Mouse (Mus musculus): Measurements from ENCODE around the gene Rpl36al. TPM values are rescaled to one million over a fixed set of nuclear protein-coding genes. Genes with fewer than 3 reads are reported as not detected.
A peak's percentile ranks its signal among the peaks of the same experiment; 100 is the strongest.
"Not testable (repeated sequence)": the region's sequence is repeated elsewhere in the genome, so short reads cannot be mapped to it uniquely, and the experiment has no call there.

Gene Rpl36al
- polyA plus RNA-seq, 1 experiment from 2014 or later: 768 TPM

- ATAC-seq (replicated peaks; ENCODE audit: low FRiP score, low read depth): no peak
- no peak for TF ChIP-seq CTCF (IDR thresholded peaks at IDR 0.05; ENCODE audit: low read depth)
Measured at GRCm38 (mm10) chr12:69171307-69171706, 12.6 kb downstream of the Rpl36al start.

DNA sequence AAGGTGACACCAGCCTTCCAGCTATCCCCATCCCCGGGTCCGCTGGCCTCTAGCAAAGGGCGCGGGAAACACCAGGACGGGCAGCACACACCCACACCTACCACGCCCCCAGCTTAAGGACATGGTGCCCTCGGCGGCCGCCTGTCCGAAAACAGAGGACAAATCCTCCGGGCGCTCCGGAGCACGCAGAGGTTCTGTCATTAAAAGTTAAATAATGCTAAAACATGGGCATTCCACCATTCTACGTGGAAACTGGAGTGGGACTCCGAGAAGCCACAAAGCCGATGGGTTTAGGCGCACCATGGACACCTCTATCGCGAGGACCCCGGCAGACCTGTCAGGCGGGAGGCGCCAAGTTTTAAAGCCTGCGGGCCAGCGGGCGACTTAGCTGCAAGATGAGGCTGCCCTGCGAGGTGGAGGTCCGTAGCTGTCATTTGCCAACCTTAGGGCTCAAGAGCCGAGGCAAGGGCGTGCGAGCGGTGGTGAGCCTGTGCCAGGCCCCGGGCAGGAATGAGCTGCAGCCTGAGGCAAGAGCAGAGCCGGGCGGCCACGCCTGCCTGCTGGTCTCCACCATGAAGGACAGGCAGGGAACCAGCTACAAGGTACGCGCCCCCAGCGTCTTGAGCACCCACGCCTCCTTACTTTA lies 15.3 kb downstream of the Rpl36al start, which contains the start of gene Lrr1:
TSS of gene Lrr1 (plus strand) at position 354 of the 646 bp plus-strand sequence.
- peak; percentile 88 for ATAC-seq (replicated peaks; ENCODE audit: low FRiP score, low read depth)
- no peak for TF ChIP-seq CTCF (IDR thresholded peaks at IDR 0.05; ENCODE audit: low read depth)

More at GRCm38 (mm10) chr12:69171307-69171706, 12.6 kb downstream of the Rpl36al start:
- DNase-seq (ENCODE audit: low spot score): no peak
- no peak overlapping the region for H3K27ac ChIP-seq
- H3K4me1 ChIP-seq (replicated peaks; ENCODE audit: insufficient read depth, low read length): 0 out of 2 replicates have a peak, but pooled peaks cover 9% of the 10 kb centered on the region
- WGBS: 88% methylated on average over 2 of the region's 2 CpGs
- 0 out of 2 replicates have a peak, but pooled peaks cover 4% of the 10 kb centered on the region for H3K36me3 ChIP-seq (ENCODE audit: insufficient read depth, low read length)
- H3K9me3 ChIP-seq (replicated peaks; ENCODE audit: low read length): no peaks in the 10 kb centered on the region
- no peaks in the 10 kb centered on the region for H3K27me3 ChIP-seq (ENCODE audit: insufficient read depth, low read length)
- H3K4me2 ChIP-seq (ENCODE audit: low read length): no peak overlapping the region
- no peak overlapping the region for H3K9ac ChIP-seq (ENCODE audit: low read depth, low read length)
- no peak overlapping the region for H3K4me3 ChIP-seq (replicated peaks; ENCODE audit: low read depth, low read length)

GRCm38 (mm10) chr12:69167656-69168460 lies 16.0 kb downstream of the Rpl36al start:
- Histone ChIP-seq H3K4me1 (replicated peaks; ENCODE audit: insufficient read depth, low read length) (0 out of 2 replicates have a peak, but pooled peaks cover 9% of the 10 kb centered on the region), H3K27me3 (ENCODE audit: insufficient read depth, low read length) (no peaks in the 10 kb centered on the region), H3K9ac (ENCODE audit: low read depth, low read length) (peak overlapping the region; percentile 67), H3K4me2 (ENCODE audit: low read length) (peak overlapping the region; percentile 97), H3K36me3 (ENCODE audit: insufficient read depth, low read length) (no peaks in the 10 kb centered on the region), H3K9me3 (replicated peaks; ENCODE audit: low read length) (no peaks in the 10 kb centered on the region), H3K4me3 (replicated peaks; ENCODE audit: low read depth, low read length) (peak overlapping the region; percentile 73), H3K27ac (peak overlapping the region; percentile 55; the same call in 1 of the 2 replicates)
- 8% methylated on average over 18 of the region's 18 CpGs for WGBS
- ATAC-seq (replicated peaks; ENCODE audit: low FRiP score, low read depth) (no peak), DNase-seq (ENCODE audit: low spot score) (no peak)
- no peak for TF ChIP-seq CTCF (IDR thresholded peaks at IDR 0.05; ENCODE audit: low read depth)

More for the DNA sequence above, 15.3 kb downstream of the Rpl36al start, which contains the start of gene Lrr1:
- Histone ChIP-seq H3K27ac (peak within 1 kb of the TSS; percentile 55; the same call in 1 of the 2 replicates), H3K9me3 (replicated peaks; ENCODE audit: low read length) (no peaks in the 10 kb centered on the region), H3K4me3 (replicated peaks; ENCODE audit: low read depth, low read length) (peak within 1 kb of the TSS; percentile 73), H3K27me3 (ENCODE audit: insufficient read depth, low read length) (no peaks in the 10 kb centered on the region), H3K4me1 (replicated peaks; ENCODE audit: insufficient read depth, low read length) (0 out of 2 replicates have a peak, but pooled peaks cover 9% of the 10 kb centered on the region), H3K9ac (ENCODE audit: low read depth, low read length) (peak within 1 kb of the TSS; percentile 67), H3K36me3 (ENCODE audit: insufficient read depth, low read length) (no peaks in the 10 kb centered on the region), H3K4me2 (ENCODE audit: low read length) (peak within 1 kb of the TSS; percentile 97)
- peak; percentile 91 for DNase-seq (ENCODE audit: low spot score)
- WGBS: under 1% methylated on average over 40 of the region's 40 CpGs

DNA sequence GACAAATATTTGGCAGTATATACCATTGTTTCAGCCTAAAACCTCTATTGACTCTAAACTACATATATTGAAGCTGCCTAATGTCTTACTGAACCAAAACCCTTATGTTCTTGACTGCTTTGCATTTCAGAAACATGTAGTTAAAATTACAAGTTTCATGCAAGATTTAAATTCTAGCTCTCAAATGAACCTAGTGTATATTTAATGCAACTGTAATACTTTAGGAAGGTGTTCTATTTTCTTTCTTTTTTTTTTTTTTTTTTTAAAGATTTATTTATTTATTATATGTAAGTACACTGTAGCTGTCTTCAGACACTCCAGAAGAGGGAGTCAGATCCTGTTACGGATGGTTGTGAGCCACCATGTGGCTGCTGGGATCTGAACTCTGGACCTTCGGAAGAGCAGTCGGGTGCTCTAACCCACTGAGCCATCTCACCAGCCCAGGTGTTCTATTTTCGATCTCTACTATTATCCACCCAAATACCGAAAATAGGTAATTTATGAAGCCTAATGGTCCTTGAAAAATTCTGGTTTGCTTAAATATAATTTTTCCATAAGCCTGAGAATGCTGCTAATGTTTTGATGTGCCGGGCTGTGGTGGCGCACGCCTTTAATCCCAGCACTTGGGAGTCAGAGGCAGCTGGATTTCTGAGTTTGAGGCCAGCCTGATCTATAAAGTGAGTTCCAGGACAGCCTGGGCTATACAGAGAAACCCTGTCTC lies 16.9 kb downstream of the Rpl36al start:
- H3K4me2 ChIP-seq (ENCODE audit: low read length); H3K4me1 ChIP-seq (replicated peaks; ENCODE audit: insufficient read depth, low read length); DNase-seq (ENCODE audit: low spot score); H3K9me3 ChIP-seq (replicated peaks; ENCODE audit: low read length); H3K4me3 ChIP-seq (replicated peaks; ENCODE audit: low read depth, low read length); H3K27me3 ChIP-seq (ENCODE audit: insufficient read depth, low read length); H3K36me3 ChIP-seq (ENCODE audit: insufficient read depth, low read length); ATAC-seq (replicated peaks; ENCODE audit: low FRiP score, low read depth); H3K9ac ChIP-seq (ENCODE audit: low read depth, low read length); H3K27ac ChIP-seq: not testable (repeated sequence)
- WGBS: 70% methylated on average over 8 of the region's 8 CpGs

DNA sequence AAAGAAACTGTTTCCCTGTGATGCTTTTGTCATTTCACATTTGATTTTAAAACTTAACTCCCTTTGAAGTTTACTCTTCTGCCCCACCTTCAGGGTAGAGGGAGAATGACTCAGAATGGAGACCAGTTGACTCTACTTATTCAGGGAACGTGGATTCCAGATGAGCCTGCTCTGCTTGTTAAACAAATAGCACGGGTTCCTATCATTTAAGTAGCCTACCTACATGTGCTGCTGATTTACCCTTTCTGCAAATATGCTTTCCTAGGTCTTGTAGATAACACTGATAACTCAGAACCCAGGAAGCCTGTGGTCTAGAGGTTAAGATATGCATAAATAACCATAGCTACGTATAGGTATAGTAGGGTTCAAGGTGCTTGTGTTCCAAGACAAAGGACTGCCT lies 19.0 kb downstream of the Rpl36al start:
- Histone ChIP-seq H3K4me3 (replicated peaks; ENCODE audit: low read depth, low read length) (no peak overlapping the region), H3K4me1 (replicated peaks; ENCODE audit: insufficient read depth, low read length) (0 out of 2 replicates have a peak, but pooled peaks cover 9% of the 10 kb centered on the region), H3K9ac (ENCODE audit: low read depth, low read length) (no peak overlapping the region), H3K27ac (no peak overlapping the region), H3K9me3 (replicated peaks; ENCODE audit: low read length) (no peaks in the 10 kb centered on the region), H3K27me3 (ENCODE audit: insufficient read depth, low read length) (no peaks in the 10 kb centered on the region), H3K36me3 (ENCODE audit: insufficient read depth, low read length) (no peaks in the 10 kb centered on the region), H3K4me2 (ENCODE audit: low read length) (no peak overlapping the region)
- ATAC-seq (replicated peaks; ENCODE audit: low FRiP score, low read depth) (no peak), DNase-seq (ENCODE audit: low spot score) (no peak)
- 59% methylated on average over 3 of the region's 3 CpGs for WGBS
- TF ChIP-seq CTCF (IDR thresholded peaks at IDR 0.05; ENCODE audit: low read depth): no peak

DNA sequence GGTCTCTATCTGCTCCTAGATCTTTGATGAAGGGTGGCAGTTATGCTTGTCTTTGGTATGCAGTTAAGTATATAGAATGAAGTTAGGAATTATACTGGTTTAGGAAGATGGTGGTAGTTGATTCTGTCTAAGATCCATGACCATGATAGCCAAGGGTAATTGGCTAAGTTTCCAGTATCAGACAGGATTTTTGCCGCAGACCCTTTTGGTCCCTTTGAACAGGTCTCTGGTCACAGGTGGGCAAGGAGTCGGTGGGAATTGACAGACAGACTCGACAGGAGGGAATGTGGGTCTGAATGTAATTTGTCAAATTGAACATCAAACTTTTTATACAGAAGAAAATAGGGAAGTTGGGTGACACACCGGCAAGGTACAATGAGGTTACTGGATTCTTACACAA lies 20.3 kb downstream of the Rpl36al start:
- not testable (repeated sequence) for H3K27me3 ChIP-seq (ENCODE audit: insufficient read depth, low read length); ATAC-seq (replicated peaks; ENCODE audit: low FRiP score, low read depth); H3K4me1 ChIP-seq (replicated peaks; ENCODE audit: insufficient read depth, low read length); H3K9ac ChIP-seq (ENCODE audit: low read depth, low read length); H3K36me3 ChIP-seq (ENCODE audit: insufficient read depth, low read length); H3K27ac ChIP-seq; H3K4me3 ChIP-seq (replicated peaks; ENCODE audit: low read depth, low read length); DNase-seq (ENCODE audit: low spot score); H3K4me2 ChIP-seq (ENCODE audit: low read length); H3K9me3 ChIP-seq (replicated peaks; ENCODE audit: low read length)
- WGBS: 90% methylated on average over 4 of the region's 4 CpGs

DNA sequence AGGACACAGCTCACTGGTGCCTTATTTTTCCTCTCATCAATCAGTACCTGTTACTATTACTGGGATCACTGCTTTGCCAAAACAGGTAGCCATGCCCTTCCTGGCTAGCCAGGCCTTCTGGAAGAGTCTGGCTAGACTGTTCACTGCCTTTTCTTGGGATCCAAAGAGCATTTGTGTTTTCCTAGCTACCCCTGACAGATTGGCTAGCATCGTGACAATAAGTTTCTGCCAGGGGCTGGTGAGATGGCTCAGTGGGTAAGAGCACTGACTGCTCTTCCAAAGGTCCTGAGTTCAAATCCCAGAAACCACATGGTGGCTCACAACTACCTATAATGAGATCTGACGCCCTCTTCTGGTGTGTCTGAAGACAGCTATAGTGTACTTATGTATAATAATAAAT lies 23.2 kb downstream of the Rpl36al start:
- H3K9ac ChIP-seq (ENCODE audit: low read depth, low read length); H3K4me3 ChIP-seq (replicated peaks; ENCODE audit: low read depth, low read length); H3K4me2 ChIP-seq (ENCODE audit: low read length); H3K27me3 ChIP-seq (ENCODE audit: insufficient read depth, low read length); DNase-seq (ENCODE audit: low spot score); H3K9me3 ChIP-seq (replicated peaks; ENCODE audit: low read length); H3K4me1 ChIP-seq (replicated peaks; ENCODE audit: insufficient read depth, low read length); H3K27ac ChIP-seq; ATAC-seq (replicated peaks; ENCODE audit: low FRiP score, low read depth): not testable (repeated sequence)
- peaks cover 12% of the 10 kb centered on the region for H3K36me3 ChIP-seq (ENCODE audit: insufficient read depth, low read length)
- WGBS: 73% methylated on average over 2 of the region's 2 CpGs

Data from kidney, postnatal 0 days (tissue).